Comparison of ENCODE assay signal across 21 mouse cellular contexts in genomic region chr15:79406564-79406963, GRCm38 (mm10). TPM values are rescaled to one million over a fixed set of nuclear protein-coding genes. Genes with fewer than 3 reads are reported as not detected.
A peak's percentile ranks its signal among the peaks of the same experiment; 100 is the strongest.
DNase-seq lines count a peak whose midpoint lies in the region; ATAC-seq lines count a peak whose summit lies in the region.
"Had no signal": no experiment of that assay in that cellular context is flagged by ENCODE, and none has a peak within 500 bp of the region (broad histone marks: within the 10 kb centered on the region; RNA-seq: fewer than 3 reads in every experiment).

No protein-coding gene starts in this region.

- ATAC-seq in heart, embryonic 14.5 days (ENCODE audit: insufficient number of reproducible peaks, insufficient read depth, low FRiP score, low read depth): no peak
- ATAC-seq in forebrain, embryonic 11.5 days (replicated peaks; ENCODE audit: low FRiP score): no peak
- ATAC-seq: forebrain, embryonic 15.5 days; hindbrain, embryonic 16.5 days; inflammation-experienced regulatory T-cells, adult 6 months had no signal

- 0 out of 2 replicates have a peak overlapping the region, but pooled peaks have one; percentile 12 for H3K9ac ChIP-seq in heart, embryonic 14.5 days (ENCODE audit: low read length)
- H3K9ac ChIP-seq in forebrain, embryonic 11.5 days (ENCODE audit: low read length): no peak overlapping the region
- H3K9ac ChIP-seq: embryonic facial prominence, embryonic 15.5 days; forebrain, embryonic 15.5 days; hindbrain, embryonic 12.5 days had no signal

- no peaks in the 10 kb centered on the region for H3K27me3 ChIP-seq in heart, embryonic 14.5 days (ENCODE audit: control insufficient read depth, insufficient read depth, low read length)
- H3K27me3 ChIP-seq in splenic B cell, adult 2 months (ENCODE audit: control insufficient read depth, insufficient read depth, low read length, poor library complexity, severe bottlenecking): no peaks in the 10 kb centered on the region
- no peaks in the 10 kb centered on the region for H3K27me3 ChIP-seq in forebrain, embryonic 11.5 days (ENCODE audit: control insufficient read depth, insufficient read depth, low read length)
- H3K27me3 ChIP-seq: embryonic facial prominence, embryonic 15.5 days; forebrain, embryonic 15.5 days had no signal

- no peak overlapping the region for H3K4me2 ChIP-seq in heart, embryonic 14.5 days (ENCODE audit: low read length)
- no peak overlapping the region for H3K4me2 ChIP-seq in forebrain, embryonic 11.5 days (ENCODE audit: low read depth, low read length, severe bottlenecking)
- H3K4me2 ChIP-seq: embryonic facial prominence, embryonic 15.5 days; forebrain, embryonic 15.5 days; heart, embryonic 11.5 days; hindbrain, embryonic 12.5 days had no signal

- 56% methylated on average over 4 of the region's 4 CpGs for WGBS in heart, embryonic 14.5 days
- WGBS in forebrain, embryonic 11.5 days: 88% methylated on average over 4 of the region's 4 CpGs

- H3K4me1 ChIP-seq in heart, embryonic 14.5 days (ENCODE audit: control insufficient read depth in 2 of 2, insufficient read depth in 2 of 2, low read length in 2 of 2): peaks cover 28 to 38% of the 10 kb centered on the region in 2 experiments
- peaks cover 8% of the 10 kb centered on the region; the same call in 1 of the 2 replicates for H3K4me1 ChIP-seq in forebrain, embryonic 11.5 days (replicated peaks; ENCODE audit: control insufficient read depth, insufficient read depth, low read length)

- no peak overlapping the region for H3K27ac ChIP-seq in heart, embryonic 14.5 days (replicated peaks in 1 of 2; ENCODE audit: control insufficient read depth in 1 of 2, insufficient read depth in 1 of 2, low read depth in 2 of 2, low read length in 2 of 2)
- no peak overlapping the region for H3K27ac ChIP-seq in forebrain, embryonic 11.5 days (ENCODE audit: low read depth, low read length)
- H3K27ac ChIP-seq: embryonic facial prominence, embryonic 15.5 days; forebrain, embryonic 10.5 days; forebrain, embryonic 15.5 days; hindbrain, embryonic 12.5 days had no signal

- H3K36me3 ChIP-seq in heart, embryonic 14.5 days (ENCODE audit: control insufficient read depth, insufficient read depth, low read length): no peaks in the 10 kb centered on the region
- no peaks in the 10 kb centered on the region for H3K36me3 ChIP-seq in splenic B cell, adult 2 months (ENCODE audit: control insufficient read depth, insufficient read depth, low read length, poor library complexity, severe bottlenecking)
- no peaks in the 10 kb centered on the region for H3K36me3 ChIP-seq in forebrain, embryonic 11.5 days (ENCODE audit: control insufficient read depth, insufficient read depth, low read length)
- H3K36me3 ChIP-seq: embryonic facial prominence, embryonic 15.5 days; forebrain, embryonic 10.5 days; forebrain, embryonic 15.5 days; hindbrain, embryonic 12.5 days had no signal

- H3K9me3 ChIP-seq in heart, embryonic 14.5 days (ENCODE audit: control insufficient read depth, low read length): no peaks in the 10 kb centered on the region
- H3K9me3 ChIP-seq in forebrain, embryonic 11.5 days (ENCODE audit: control insufficient read depth, low read length): no peaks in the 10 kb centered on the region
- H3K9me3 ChIP-seq: embryonic facial prominence, embryonic 15.5 days; forebrain, embryonic 10.5 days; forebrain, embryonic 15.5 days; hindbrain, embryonic 12.5 days had no signal

- no peak for DNase-seq in heart, postnatal 4 days
- DNase-seq in splenic B cell, adult 2 months (ENCODE audit: low read depth, low spot score): peak; percentile 16
- DNase-seq in thymus, postnatal 10 days (ENCODE audit: low spot score in 2 of 2): peak; percentile 33 to 40
- DNase-seq in thymus, postnatal 4 days: peak; percentile 50
- no peak for DNase-seq in forebrain, embryonic 11.5 days (ENCODE audit: low spot score)
- no peak for DNase-seq in urinary bladder, adult 18-20 months (ENCODE audit: low spot score in 2 of 2)
- DNase-seq in gastrocnemius, adult 8-10 months (ENCODE audit: low spot score in 2 of 2): no peak
- DNase-seq: adrenal gland, postnatal 10 days; cerebellum, adult 11 months; cerebellum, adult 8-10 months; cerebellum, postnatal 14 days; embryo, embryonic 11 days had no signal

- H3K4me3 ChIP-seq in heart, embryonic 14.5 days (ENCODE audit: control insufficient read depth in 1 of 2, insufficient read depth in 1 of 2, low read depth in 1 of 2, low read length in 2 of 2): no peak overlapping the region
- H3K4me3 ChIP-seq in forebrain, embryonic 11.5 days (ENCODE audit: low read depth, low read length): no peak overlapping the region
- H3K4me3 ChIP-seq: embryonic facial prominence, embryonic 15.5 days; erythroblast, embryonic 14.5 days; forebrain, embryonic 10.5 days; forebrain, embryonic 15.5 days; hindbrain, embryonic 12.5 days had no signal

RNA-seq across cellular contexts. Expression of gene Tmem184b, which starts 3.2 kb away (rescaled TPM):
- polyA plus RNA-seq in heart, embryonic 14.5 days (2014; fragmentation: Nextera tagmentation; extraction: Ambion mirVana): 56.1 and 60.6 TPM in 2 replicates
- 10 to 100 TPM; 68.1 to 73.4 TPM for total RNA-seq in heart, postnatal 4 days (2021)
- 52.3 and 55.2 TPM in 2 replicates for polyA plus RNA-seq in forebrain, embryonic 11.5 days (2014; fragmentation: Nextera tagmentation; extraction: Ambion mirVana)
- total RNA-seq in gastrocnemius, adult 8-10 months (2022): 10 to 100 TPM; 18.6 to 28.1 (median 21.8) TPM

RNA-seq across cellular contexts. Expression of gene Csnk1e, which starts 48.8 kb away (rescaled TPM):
- polyA plus RNA-seq in heart, embryonic 14.5 days (2014; fragmentation: Nextera tagmentation; extraction: Ambion mirVana): 83.0 and 95.1 TPM in 2 replicates
- total RNA-seq in heart, postnatal 4 days (2021): 100 to 1,000 TPM in 1 of 2 experiments, 10 to 100 TPM in 1; 99.6 to 108 TPM
- 209 and 213 TPM in 2 replicates for polyA plus RNA-seq in forebrain, embryonic 11.5 days (2014; fragmentation: Nextera tagmentation; extraction: Ambion mirVana)
- total RNA-seq in gastrocnemius, adult 8-10 months (2022): 10 to 100 TPM; 54.1 to 61.3 (median 59.2) TPM

Comparison
In these comparisons a context has a peak if more than half of its experiments do, and no peak if none do; other contexts are left out.
1. DNase-seq: peak in splenic B cell, adult 2 months (single experiment), thymus, postnatal 10 days (2 of 2) and thymus, postnatal 4 days (single experiment); none in heart, postnatal 4 days (single experiment), forebrain, embryonic 11.5 days (single experiment), urinary bladder, adult 18-20 months (0 of 2) and gastrocnemius, adult 8-10 months (0 of 2).